Mouse (Mus musculus) kidney, adult 9 months (tissue): Measurements from ENCODE around the gene Olfr1393.

Experiments
- DNase-seq: peaks from one replicate; pipeline ENCODE4 v3.0.0; 2022

Gene Olfr1393

GRCm38 (mm10) chr11:49278222-49278621, at the start of gene Olfr1393:
Gene Olfr1393 (plus strand): TSS chr11:49278304.
- peak; percentile 43 for DNase-seq

- no peak for DNase-seq
Observed at GRCm38 (mm10) chr11:49232781-49233180, 45.3 kb upstream of the Olfr1393 start.

GRCm38 (mm10) chr11:49235459-49236207, 42.5 kb upstream of the Olfr1393 start:
- DNase-seq: no peak

GRCm38 (mm10) chr11:49236891-49237290, 41.2 kb upstream of the Olfr1393 start:
- DNase-seq: peak; percentile 36

GRCm38 (mm10) chr11:49237532-49237931, 40.6 kb upstream of the Olfr1393 start:
- DNase-seq: no peak

- no peak for DNase-seq
Observed at GRCm38 (mm10) chr11:49240310-49240709, 37.8 kb upstream of the Olfr1393 start.

GRCm38 (mm10) chr11:49240874-49241273, 37.2 kb upstream of the Olfr1393 start:
- no peak for DNase-seq

GRCm38 (mm10) chr11:49241471-49241870, 36.6 kb upstream of the Olfr1393 start:
- peak; percentile 46 for DNase-seq

- no peak for DNase-seq
Observed at GRCm38 (mm10) chr11:49242944-49243626, 35.0 kb upstream of the Olfr1393 start.

GRCm38 (mm10) chr11:49243727-49244594, 34.1 kb upstream of the Olfr1393 start, which contains the start of gene Mgat1:
Gene Mgat1 (plus strand): TSS chr11:49244191.
- peak; percentile 97 for DNase-seq

- no peak for DNase-seq
Observed at GRCm38 (mm10) chr11:49244595-49244930, 33.5 kb upstream of the Olfr1393 start.

- DNase-seq: peak; percentile 91
Observed at GRCm38 (mm10) chr11:49245176-49245575, 32.9 kb upstream of the Olfr1393 start.

GRCm38 (mm10) chr11:49245634-49246415, 32.3 kb upstream of the Olfr1393 start:
- peak; percentile 34 for DNase-seq

- no peak for DNase-seq
Observed at GRCm38 (mm10) chr11:49246523-49246922, 31.6 kb upstream of the Olfr1393 start.

GRCm38 (mm10) chr11:49247255-49247654, 30.8 kb upstream of the Olfr1393 start:
- DNase-seq: peak; percentile 43

- DNase-seq: peak; percentile 84
Observed at GRCm38 (mm10) chr11:49248226-49248973, 29.7 kb upstream of the Olfr1393 start.

GRCm38 (mm10) chr11:49248974-49249700, 29.0 kb upstream of the Olfr1393 start:
- no peak for DNase-seq

- peak; percentile 62 for DNase-seq
Observed at GRCm38 (mm10) chr11:49249811-49250421, 28.2 kb upstream of the Olfr1393 start.

- peak; percentile 94 for DNase-seq
Observed at GRCm38 (mm10) chr11:49250422-49251379, 27.4 kb upstream of the Olfr1393 start.
